Mouse (Mus musculus) midbrain, embryonic 14.5 days (tissue): ENCODE data around the gene Adamts7. TPM values are rescaled to one million over a fixed set of nuclear protein-coding genes. Genes with fewer than 3 reads are reported as not detected.
A peak's percentile ranks its signal among the peaks of the same experiment; 100 is the strongest.

Experiments
- ATAC-seq: fragments of 200-750 bp; cut with Nextera tagmentation; 2 replicates; pipeline ENCODE4 v1.8.0; 2017; ENCODE audit warnings: moderate number of reproducible peaks, moderate library complexity; ENCODE audit not compliant: low FRiP score, low TSS enrichment
- DNase-seq: peaks from one replicate; pipeline ENCODE4 v3.0.0-alpha.2; 2015
- H3K27ac ChIP-seq: fragments of 300-500 bp; sonication (generic); replicated peaks from 2 replicates; pipeline ENCODE4 v1.5.1; 2014; ENCODE audit warnings: mild to moderate bottlenecking, low read depth, low read length, moderate library complexity
- H3K27me3 ChIP-seq: fragments of 300-500 bp; sonication (generic); 2 replicates; pipeline ENCODE4 v1.6.1; 2014; ENCODE audit warnings: low read length, control low read depth, mixed read lengths; ENCODE audit not compliant: control insufficient read depth, insufficient read depth
- H3K36me3 ChIP-seq: fragments of 300-500 bp; sonication (generic); 2 replicates; pipeline ENCODE4 v1.6.1; 2014; ENCODE audit warnings: low read length, control low read depth; ENCODE audit not compliant: control insufficient read depth, insufficient read depth
- H3K4me1 ChIP-seq: fragments of 300-500 bp; sonication (generic); 2 replicates; pipeline ENCODE4 v1.6.1; 2014; ENCODE audit warnings: mild to moderate bottlenecking, antibody characterized with exemption, low read length, control low read depth; ENCODE audit not compliant: control insufficient read depth, insufficient read depth
- H3K4me2 ChIP-seq: fragments of 300-500 bp; sonication (generic); 2 replicates; pipeline ENCODE4 v1.6.1; 2014; ENCODE audit warnings: mild to moderate bottlenecking, low read length, moderate library complexity
- H3K4me3 ChIP-seq: fragments of 300-500 bp; sonication (generic); replicated peaks from 2 replicates; pipeline ENCODE4 v1.5.1; 2014; ENCODE audit warnings: low read depth, low read length
- H3K9ac ChIP-seq: fragments of 300-500 bp; sonication (generic); replicated peaks from 2 replicates; pipeline ENCODE4 v1.6.1; 2014; ENCODE audit warnings: mild to moderate bottlenecking, low read length, moderate library complexity
- H3K9me3 ChIP-seq: fragments of 300-500 bp; sonication (generic); 2 replicates; pipeline ENCODE4 v1.6.1; 2016; ENCODE audit warnings: low read length, control low read depth, mixed read lengths; ENCODE audit not compliant: control insufficient read depth
- WGBS: fragments of 180-500 bp; shearing (Covaris S2); extraction: QIAGEN DNeasy Blood & Tissue Kit; methylation state at CpG from one replicate; pipeline ENCODE4 v1.1.7; 2014; 5-methylcytosine and 5-hydroxymethylcytosine counted together
- polyA plus RNA-seq: library from polyadenylated mRNA; unstranded; fragments of >200 nt; fragmentation: Nextera tagmentation; extraction: Ambion mirVana; gene quantifications from 2 replicates; pipeline ENCODE4 v1.2.1, GENCODE M21; 2014

Adamts7 gene
- polyA plus RNA-seq, 1 experiment from 2014 or later: 10.7 TPM

GRCm38 (mm10) chr9:90135963-90136677 is 26.7 kb upstream of the Adamts7 start:
- no peak for ATAC-seq
- H3K9me3 ChIP-seq: no peaks in the 10 kb centered on the region
- no peak overlapping the region for H3K9ac ChIP-seq
- no peak overlapping the region for H3K27ac ChIP-seq
- no peaks in the 10 kb centered on the region for H3K27me3 ChIP-seq
- no peak for DNase-seq
- H3K4me1 ChIP-seq: no peaks in the 10 kb centered on the region
- no peak overlapping the region for H3K4me2 ChIP-seq
- H3K36me3 ChIP-seq: no peaks in the 10 kb centered on the region
- H3K4me3 ChIP-seq: no peak overlapping the region
- WGBS: 76% methylated on average over 9 of the region's 9 CpGs

DNA sequence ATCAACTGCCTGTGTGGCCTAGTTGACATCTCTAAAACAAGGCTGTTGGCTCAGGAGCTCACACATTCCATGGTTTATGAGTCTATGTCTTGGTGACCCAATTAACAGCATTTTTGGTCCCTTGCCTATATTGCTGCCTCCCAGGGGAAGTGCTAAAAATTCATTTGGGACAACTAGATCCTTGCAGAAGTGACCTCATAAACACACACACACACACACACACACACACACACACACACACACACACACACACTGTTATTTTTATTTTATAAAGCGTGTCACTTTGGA is 26.2 kb upstream of the Adamts7 start:
- ATAC-seq (no peak), DNase-seq (no peak)
- no peaks in the 10 kb centered on the region for H3K4me1 ChIP-seq
- H3K4me3 ChIP-seq: no peak overlapping the region
- H3K36me3 ChIP-seq: no peaks in the 10 kb centered on the region
- no peaks in the 10 kb centered on the region for H3K27me3 ChIP-seq
- 92% methylated on average over 1 of the region's 1 CpGs for WGBS
- H3K9me3 ChIP-seq: no peaks in the 10 kb centered on the region
- H3K9ac ChIP-seq: no peak overlapping the region
- no peak overlapping the region for H3K4me2 ChIP-seq
- H3K27ac ChIP-seq: no peak overlapping the region

GRCm38 (mm10) chr9:90145788-90146187 is 17.1 kb upstream of the Adamts7 start:
- DNase-seq (no peak), ATAC-seq (no peak)
- no peak overlapping the region for H3K4me2 ChIP-seq
- WGBS: 55% methylated on average over 2 of the region's 2 CpGs
- no peak overlapping the region for H3K4me3 ChIP-seq
- no peaks in the 10 kb centered on the region for H3K36me3 ChIP-seq
- no peaks in the 10 kb centered on the region for H3K27me3 ChIP-seq
- no peaks in the 10 kb centered on the region for H3K9me3 ChIP-seq
- H3K4me1 ChIP-seq: no peaks in the 10 kb centered on the region
- H3K9ac ChIP-seq: no peak overlapping the region
- H3K27ac ChIP-seq: no peak overlapping the region

- 76% methylated on average over 5 of the region's 5 CpGs for WGBS
- Histone ChIP-seq H3K27ac (no peak overlapping the region), H3K27me3 (no peaks in the 10 kb centered on the region), H3K4me2 (no peak overlapping the region), H3K9ac (no peak overlapping the region), H3K4me1 (no peaks in the 10 kb centered on the region), H3K9me3 (no peaks in the 10 kb centered on the region), H3K36me3 (no peaks in the 10 kb centered on the region), H3K4me3 (no peak overlapping the region)
- ATAC-seq (no peak), DNase-seq (no peak)
Observed at GRCm38 (mm10) chr9:90146869-90147268, 16.0 kb upstream of the Adamts7 start.

- Histone ChIP-seq H3K27ac (peak overlapping the region; percentile 76), H3K9me3 (no peaks in the 10 kb centered on the region; the same call in 1 of the 2 replicates), H3K27me3 (no peaks in the 10 kb centered on the region), H3K36me3 (no peaks in the 10 kb centered on the region), H3K9ac (peak overlapping the region; percentile 88), H3K4me1 (peaks cover 9% of the 10 kb centered on the region), H3K4me3 (peak overlapping the region; percentile 74), H3K4me2 (peak overlapping the region; percentile 61)
- 7% methylated on average over 27 of the region's 29 CpGs for WGBS
- DNase-seq: peak; percentile 79
- peak; percentile 82 for ATAC-seq
Observed at GRCm38 (mm10) chr9:90162243-90162925, 485 bp upstream of the Adamts7 start.

GRCm38 (mm10) chr9:90163749-90164095 is 853 bp downstream of the Adamts7 start:
- Histone ChIP-seq H3K9me3 (no peaks in the 10 kb centered on the region; the same call in 1 of the 2 replicates), H3K27me3 (no peaks in the 10 kb centered on the region), H3K4me3 (peak overlapping the region; percentile 74), H3K4me1 (peaks cover 9% of the 10 kb centered on the region), H3K27ac (peak overlapping the region; percentile 76; the same call in 1 of the 2 replicates), H3K36me3 (no peaks in the 10 kb centered on the region), H3K4me2 (peak overlapping the region; percentile 61), H3K9ac (peak overlapping the region; percentile 88)
- WGBS: under 1% methylated on average over 18 of the region's 18 CpGs
- DNase-seq (peak; percentile 68), ATAC-seq (peak; percentile 32)

DNA sequence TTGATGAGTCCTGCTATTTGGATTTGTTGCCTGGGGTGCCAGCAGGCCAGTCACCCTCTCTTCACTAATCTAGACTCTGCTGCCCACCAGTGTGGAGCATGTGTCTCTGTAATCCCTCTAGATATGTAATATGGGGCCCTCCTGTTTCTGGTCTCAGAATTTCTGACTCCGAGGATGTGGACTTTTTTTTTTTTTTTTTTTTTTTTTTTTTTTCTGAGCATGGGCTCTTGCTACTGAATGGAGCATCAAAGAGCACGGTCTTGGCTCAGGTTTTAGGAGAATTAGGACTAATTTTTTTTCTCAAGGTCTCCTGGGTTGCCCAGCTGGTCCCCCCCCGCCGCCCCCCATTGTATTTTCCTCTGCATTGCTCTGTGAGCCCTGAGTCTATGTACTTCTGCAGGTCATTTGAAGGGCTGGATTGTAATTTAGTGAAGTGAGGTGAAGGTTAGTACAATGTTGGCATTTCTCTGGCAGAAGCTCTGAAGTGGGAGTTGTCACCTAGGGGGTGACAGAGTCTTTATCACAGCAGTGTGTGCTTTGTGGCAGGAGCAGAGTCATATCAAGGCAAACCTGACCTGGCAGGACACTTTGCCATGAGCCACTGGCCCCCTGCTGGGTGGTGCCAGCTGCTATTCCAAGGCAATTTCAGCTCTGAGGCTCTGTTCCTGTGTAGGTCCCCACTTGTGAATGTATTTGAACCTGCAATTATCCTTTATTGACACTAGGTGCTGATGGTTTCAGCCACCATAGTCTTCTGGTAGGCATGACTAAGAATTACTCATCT is 2.0 kb downstream of the Adamts7 start:
- no peak for ATAC-seq
- no peaks in the 10 kb centered on the region for H3K36me3 ChIP-seq
- 56% methylated on average over 4 of the region's 4 CpGs for WGBS
- H3K9me3 ChIP-seq: no peaks in the 10 kb centered on the region; the same call in 1 of the 2 replicates
- peaks cover 9% of the 10 kb centered on the region for H3K4me1 ChIP-seq
- H3K4me3 ChIP-seq: peak overlapping the region; percentile 74
- peak overlapping the region; percentile 61 for H3K4me2 ChIP-seq
- H3K27ac ChIP-seq: no peak overlapping the region
- DNase-seq: peak; percentile 6
- no peak overlapping the region; the same call in 1 of the 2 replicates for H3K9ac ChIP-seq
- no peaks in the 10 kb centered on the region for H3K27me3 ChIP-seq

- Histone ChIP-seq H3K9me3 (no peaks in the 10 kb centered on the region), H3K4me2 (no peak overlapping the region), H3K9ac (no peak overlapping the region), H3K4me3 (no peak overlapping the region), H3K27ac (no peak overlapping the region), H3K4me1 (peaks cover 9% of the 10 kb centered on the region), H3K27me3 (no peaks in the 10 kb centered on the region), H3K36me3 (no peaks in the 10 kb centered on the region)
- no peak for DNase-seq
- 96% methylated on average over 4 of the region's 4 CpGs for WGBS
- no peak for ATAC-seq
Observed at GRCm38 (mm10) chr9:90165590-90165989, 2.7 kb downstream of the Adamts7 start.
